ENCODE assay signal across 8 mouse cellular contexts in the genomic region with DNA sequence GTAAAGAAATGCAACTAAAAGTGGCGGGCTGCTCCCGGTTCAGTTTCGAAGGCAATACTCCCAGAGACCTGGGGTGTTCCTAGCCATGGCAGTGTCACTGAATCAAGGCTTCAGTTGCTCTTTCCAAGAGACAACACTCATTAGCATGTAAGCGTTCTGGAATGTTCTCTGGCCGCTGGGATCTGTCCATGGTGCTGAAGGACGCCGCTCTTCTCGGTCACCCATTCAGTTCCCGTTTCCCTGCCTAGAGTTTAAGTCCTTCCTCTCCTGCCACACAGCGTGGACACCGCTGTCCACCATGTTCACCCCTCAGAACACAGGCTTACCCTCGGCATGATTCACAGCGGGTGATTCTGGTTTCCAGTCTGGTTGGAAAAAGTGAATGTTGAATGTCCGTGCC.
DNase-seq lines count a peak whose midpoint lies in the region; ATAC-seq and TF ChIP-seq lines count a peak whose summit lies in the region.
"Had no signal": no experiment of that assay in that cellular context is flagged by ENCODE, and none has a peak within 500 bp of the region (broad histone marks: within the 10 kb centered on the region; RNA-seq: fewer than 3 reads in every experiment).

No protein-coding gene starts in this region.

- DNase-seq in G1E (ENCODE audit: low spot score) = peak; percentile 22
- peak; percentile 70 for DNase-seq in embryo, embryonic 9.5 days (ENCODE audit: extremely low spot score)
- DNase-seq in kidney, adult 11 months = peak; percentile 38
- DNase-seq in lung, postnatal 0 days (ENCODE audit: low spot score) = peak; percentile 85
- peak; percentile 51 for DNase-seq in thymus, postnatal 14 days
- DNase-seq in cerebellum, adult 8-10 months = no peak

- H3K9me3 ChIP-seq in G1E (replicated peaks) = no peaks in the 10 kb centered on the region
- no peaks in the 10 kb centered on the region for H3K9me3 ChIP-seq in lung, postnatal 0 days (ENCODE audit: low read length)
- H3K9me3 ChIP-seq: neural tube, embryonic 13.5 days had no signal

- TF ChIP-seq CTCF in C2C12 (IDR thresholded peaks at IDR 0.05; ENCODE audit: control insufficient read depth, insufficient read depth, insufficient read length) (no peak), G1E (IDR thresholded peaks at IDR 0.05; ENCODE audit: low read depth, low read length) (no peak)
- TF ChIP-seq CTCF in lung, postnatal 0 days (IDR thresholded peaks at IDR 0.05) = no peak

- no peaks in the 10 kb centered on the region for H3K36me3 ChIP-seq in C2C12 (ENCODE audit: control insufficient read depth, insufficient read depth)
- H3K36me3 ChIP-seq in G1E (replicated peaks) = no peaks in the 10 kb centered on the region
- H3K36me3 ChIP-seq in lung, postnatal 0 days (ENCODE audit: insufficient read depth, low read length) = no peaks in the 10 kb centered on the region
- H3K36me3 ChIP-seq: neural tube, embryonic 13.5 days had no signal

- H3K9ac ChIP-seq in lung, postnatal 0 days (replicated peaks; ENCODE audit: low read depth) = no peak overlapping the region
- H3K9ac ChIP-seq: neural tube, embryonic 13.5 days had no signal

- ATAC-seq in G1E (ENCODE audit: extremely low read depth, insufficient number of reproducible peaks, low FRiP score, poor library complexity, severe bottlenecking) = no peak; the same call in 1 of the 2 replicates
- ATAC-seq in lung, postnatal 0 days = peak; percentile 62

- H3K27me3 ChIP-seq in C2C12 (ENCODE audit: control insufficient read depth, insufficient read depth, insufficient read length) (no peaks in the 10 kb centered on the region), G1E (ENCODE audit: insufficient read depth, low read length) (no peaks in the 10 kb centered on the region)
- no peaks in the 10 kb centered on the region for H3K27me3 ChIP-seq in lung, postnatal 0 days (replicated peaks; ENCODE audit: insufficient read depth, low read length)
- H3K27me3 ChIP-seq: neural tube, embryonic 13.5 days had no signal

- TF ChIP-seq EP300 in lung, postnatal 0 days (IDR thresholded peaks at IDR 0.05) = no peak

- H3K4me1 ChIP-seq in G1E (ENCODE audit: insufficient read depth, low read depth, low read length) = no peaks in the 10 kb centered on the region
- no peaks in the 10 kb centered on the region for H3K4me1 ChIP-seq in lung, postnatal 0 days (ENCODE audit: insufficient read depth, low read depth, low read length)
- H3K4me1 ChIP-seq: neural tube, embryonic 13.5 days had no signal

- no peak overlapping the region for H3K27ac ChIP-seq in lung, postnatal 0 days (ENCODE audit: low read length)
- H3K27ac ChIP-seq: neural tube, embryonic 13.5 days had no signal

- H3K4me2 ChIP-seq in lung, postnatal 0 days (replicated peaks; ENCODE audit: low read depth, low read length) = no peak overlapping the region
- H3K4me2 ChIP-seq: neural tube, embryonic 13.5 days had no signal

- 44% methylated on average over 14 of the region's 14 CpGs for WGBS in lung, postnatal 0 days

- no peaks in the 10 kb centered on the region for H3K79me3 ChIP-seq in C2C12 (ENCODE audit: low read depth)

- no peaks in the 10 kb centered on the region for H3K79me2 ChIP-seq in C2C12 (ENCODE audit: control insufficient read depth, insufficient read depth)

- no peak overlapping the region for H3ac ChIP-seq in C2C12 (ENCODE audit: control insufficient read depth, insufficient read length, low read depth)

- H3K4me3 ChIP-seq in C2C12 (ENCODE audit: insufficient read depth, poor library complexity, severe bottlenecking) (no peak overlapping the region), G1E (ENCODE audit: low read depth, low read length) (no peak overlapping the region)
- H3K4me3 ChIP-seq in lung, postnatal 0 days (ENCODE audit: low read depth, low read length) = no peak overlapping the region
- H3K4me3 ChIP-seq: neural tube, embryonic 13.5 days had no signal

TF ChIP-seq in C2C12, 6 proteins besides CTCF, POLR2A, EP300 and RAD21:
- TF ChIP-seq MYOG (IDR thresholded peaks at IDR 0.05; ENCODE audit: control insufficient read depth, extremely low read depth, insufficient read length) (no peak), MAX (IDR thresholded peaks at IDR 0.05) (peak; percentile 55)
